Mouse (Mus musculus) CH12F3 (cell line): ENCODE data around the gene Nckap5l.

ENCODE experiments used
- in situ Hi-C: fragments of 300-500 bp; cut with MboI; formaldehyde crosslinking; loops from 2 replicates; pipeline ENCODE4 v1.14.3; 2020; ENCODE audit warnings: low sequenced_read_pairs

The Nckap5l gene

GRCm38 (mm10) chr15:99433081-99433718 lies 24.3 kb downstream of the Nckap5l start:
- in situ Hi-C loops = loop anchor here (5.0 kb wide), 1 partner anchor 34 kb away; no protein-coding TSS in a partner anchor

- in situ Hi-C loops = loop anchor here (5.0 kb wide), 1 partner anchor 35 kb away; no protein-coding TSS in a partner anchor
Measured at GRCm38 (mm10) chr15:99431967-99432366, 25.6 kb downstream of the Nckap5l start.

GRCm38 (mm10) chr15:99431504-99431903 lies 26.0 kb downstream of the Nckap5l start:
- in situ Hi-C loops = loop anchor here (5.0 kb wide), 1 partner anchor 36 kb away; no protein-coding TSS in a partner anchor

GRCm38 (mm10) chr15:99431063-99431462 lies 26.5 kb downstream of the Nckap5l start:
- in situ Hi-C loops = loop anchor here (5.0 kb wide), 1 partner anchor 36 kb away; no protein-coding TSS in a partner anchor

GRCm38 (mm10) chr15:99430394-99430793 lies 27.2 kb downstream of the Nckap5l start:
- in situ Hi-C loops = loop anchor here (5.0 kb wide), 1 partner anchor 37 kb away; no protein-coding TSS in a partner anchor

- in situ Hi-C loops = no loop called here
Measured at GRCm38 (mm10) chr15:99423884-99424283, 33.7 kb downstream of the Nckap5l start.

- in situ Hi-C loops = no loop called here
Measured at GRCm38 (mm10) chr15:99423131-99423530, 34.4 kb downstream of the Nckap5l start.

GRCm38 (mm10) chr15:99422551-99422950 lies 35.0 kb downstream of the Nckap5l start:
- in situ Hi-C loops = no loop called here

- in situ Hi-C loops = no loop called here
Measured at GRCm38 (mm10) chr15:99421676-99422075, 35.9 kb downstream of the Nckap5l start.

GRCm38 (mm10) chr15:99421152-99421551 lies 36.4 kb downstream of the Nckap5l start:
- in situ Hi-C loops = no loop called here

- in situ Hi-C loops = no loop called here
Measured at GRCm38 (mm10) chr15:99420521-99421014, 37.0 kb downstream of the Nckap5l start.

- in situ Hi-C loops = no loop called here
Measured at GRCm38 (mm10) chr15:99420101-99420500, 37.4 kb downstream of the Nckap5l start.

- in situ Hi-C loops = no loop called here
Measured at GRCm38 (mm10) chr15:99417692-99418271, 39.8 kb downstream of the Nckap5l start.

GRCm38 (mm10) chr15:99416957-99417356 lies 40.6 kb downstream of the Nckap5l start:
- in situ Hi-C loops = no loop called here

- in situ Hi-C loops = no loop called here
Measured at GRCm38 (mm10) chr15:99416348-99416882, 41.1 kb downstream of the Nckap5l start.

GRCm38 (mm10) chr15:99415793-99416192 lies 41.8 kb downstream of the Nckap5l start:
- in situ Hi-C loops = no loop called here

GRCm38 (mm10) chr15:99411747-99412146 lies 45.8 kb downstream of the Nckap5l start:
- in situ Hi-C loops = no loop called here

- in situ Hi-C loops = no loop called here
Measured at GRCm38 (mm10) chr15:99408845-99409244, 48.7 kb downstream of the Nckap5l start.

GRCm38 (mm10) chr15:99406986-99407570 lies 50.5 kb downstream of the Nckap5l start:
- in situ Hi-C loops = no loop called here

- in situ Hi-C loops = no loop called here
Measured at GRCm38 (mm10) chr15:99405150-99405549, 52.4 kb downstream of the Nckap5l start.

GRCm38 (mm10) chr15:99403159-99403889 lies 54.2 kb downstream of the Nckap5l start:
- in situ Hi-C loops = no loop called here
